11 mouse cellular contexts compared by ENCODE assay signal in the genomic region with DNA sequence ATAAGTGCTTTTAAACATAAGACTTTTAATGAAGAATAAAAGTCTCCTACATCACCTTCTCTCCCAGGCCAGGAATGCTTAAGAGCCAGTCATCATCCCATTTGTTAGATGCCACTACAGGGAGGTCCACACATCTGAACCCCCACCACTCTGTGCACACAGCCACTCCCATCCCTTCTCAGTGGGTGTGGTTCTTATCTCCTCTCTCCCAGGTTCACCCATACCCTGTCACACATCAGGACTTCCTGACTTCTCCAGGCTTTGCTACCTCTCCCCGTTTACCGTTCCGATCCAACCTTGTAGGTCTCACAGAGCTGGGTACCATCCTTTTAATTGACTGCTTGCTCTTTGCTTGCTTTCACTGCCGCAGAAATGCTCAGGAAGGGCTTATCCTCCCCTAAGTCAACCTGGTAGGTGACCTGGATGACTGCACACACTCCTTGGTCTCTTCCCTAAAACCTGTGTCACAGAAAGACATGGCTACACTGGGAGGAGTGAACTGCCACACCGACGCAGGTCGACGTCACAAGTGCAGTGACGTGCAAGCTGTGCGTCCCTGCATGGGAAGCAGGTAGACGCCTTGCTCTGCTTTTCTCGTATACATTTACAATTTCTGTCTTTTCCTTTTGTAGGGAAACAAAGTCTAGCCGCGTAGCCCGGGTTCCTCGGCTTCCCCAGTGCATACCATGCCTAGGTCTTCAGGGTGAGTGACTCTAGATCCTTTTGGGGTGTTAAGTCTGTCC. TPM values are rescaled to one million over a fixed set of nuclear protein-coding genes. Genes with fewer than 3 reads are reported as not detected.
DNase-seq lines count a peak whose midpoint lies in the region; ATAC-seq and TF ChIP-seq lines count a peak whose summit lies in the region.
"Had no signal": no experiment of that assay in that cellular context is flagged by ENCODE, and none has a peak within 500 bp of the region (broad histone marks: within the 10 kb centered on the region; RNA-seq: fewer than 3 reads in every experiment).

No protein-coding gene starts in this region.

- DNase-seq in embryonic facial prominence, embryonic 10.5 days (ENCODE audit: low spot score): no peak
- DNase-seq in liver, embryonic 14.5 days (ENCODE audit: low read depth in 3 of 3, low spot score in 3 of 3): peak; percentile 65 to 75 (median 71)
- DNase-seq in gastrocnemius, postnatal 25 days: no peak
- no peak for DNase-seq in adrenal gland, postnatal 10 days
- no peak for DNase-seq in adrenal gland, postnatal 4 days (ENCODE audit: low spot score in 2 of 2)
- DNase-seq: kidney, adult 9 months had no signal

- WGBS in embryonic facial prominence, embryonic 12.5 days: 91% methylated on average over 16 of the region's 16 CpGs
- WGBS in embryonic facial prominence, embryonic 10.5 days: 92% methylated on average over 16 of the region's 16 CpGs
- 48% methylated on average over 16 of the region's 16 CpGs for WGBS in liver, embryonic 14.5 days (ENCODE audit: insufficient replicate concordance)

- peaks cover 23% of the 10 kb centered on the region for H3K4me1 ChIP-seq in embryonic facial prominence, embryonic 12.5 days
- peaks cover 35% of the 10 kb centered on the region for H3K4me1 ChIP-seq in embryonic facial prominence, embryonic 10.5 days
- H3K4me1 ChIP-seq in E14TG2a.4 (replicated peaks; ENCODE audit: low read depth, low read length): peaks cover 31% of the 10 kb centered on the region
- H3K4me1 ChIP-seq in liver, embryonic 14.5 days (replicated peaks; ENCODE audit: control insufficient read depth in 2 of 2, insufficient read depth in 2 of 2, low read length in 1 of 2): peaks cover 41 to 42% of the 10 kb centered on the region in 2 experiments

- no peak overlapping the region for H3K4me2 ChIP-seq in embryonic facial prominence, embryonic 12.5 days (replicated peaks)
- H3K4me2 ChIP-seq in liver, embryonic 14.5 days (ENCODE audit: low read depth): peak overlapping the region; percentile 77
- H3K4me2 ChIP-seq: hindbrain, embryonic 12.5 days; limb, embryonic 12.5 days had no signal

- peak; percentile 66 for TF ChIP-seq EP300 in liver, embryonic 14.5 days (IDR thresholded peaks at IDR 0.05; ENCODE audit: low read depth)

- 0 out of 2 replicates have a peak overlapping the region, but pooled peaks have one; percentile 3 for H3K9ac ChIP-seq in embryonic facial prominence, embryonic 12.5 days
- H3K9ac ChIP-seq in liver, embryonic 14.5 days (replicated peaks): peak overlapping the region; percentile 71
- H3K9ac ChIP-seq: hindbrain, embryonic 12.5 days; limb, embryonic 12.5 days had no signal

- no peak overlapping the region for H3K27ac ChIP-seq in embryonic facial prominence, embryonic 12.5 days
- no peak overlapping the region for H3K27ac ChIP-seq in embryonic facial prominence, embryonic 10.5 days (replicated peaks)
- H3K27ac ChIP-seq in liver, embryonic 14.5 days: peak overlapping the region; percentile 94
- H3K27ac ChIP-seq: hindbrain, embryonic 12.5 days had no signal

- H3K36me3 ChIP-seq in embryonic facial prominence, embryonic 12.5 days: peaks cover 24% of the 10 kb centered on the region
- peaks cover 53% of the 10 kb centered on the region for H3K36me3 ChIP-seq in embryonic facial prominence, embryonic 10.5 days (replicated peaks)
- no peaks in the 10 kb centered on the region for H3K36me3 ChIP-seq in E14TG2a.4 (ENCODE audit: insufficient read depth, low read length)
- H3K36me3 ChIP-seq in liver, embryonic 14.5 days (replicated peaks; ENCODE audit: control insufficient read depth, insufficient read depth, low read depth): no peaks in the 10 kb centered on the region

- no peak overlapping the region for H3K4me3 ChIP-seq in embryonic facial prominence, embryonic 12.5 days
- H3K4me3 ChIP-seq in embryonic facial prominence, embryonic 10.5 days: no peak overlapping the region
- H3K4me3 ChIP-seq in E14TG2a.4 (replicated peaks; ENCODE audit: low read length): peak overlapping the region; percentile 32; the same call in 1 of the 2 replicates
- peak overlapping the region; percentile 51 to 64 for H3K4me3 ChIP-seq in liver, embryonic 14.5 days (ENCODE audit: insufficient read depth in 1 of 2, low read depth in 2 of 2, low read length in 2 of 2)
- H3K4me3 ChIP-seq: limb, embryonic 12.5 days had no signal

- no peaks in the 10 kb centered on the region for H3K9me3 ChIP-seq in embryonic facial prominence, embryonic 12.5 days
- H3K9me3 ChIP-seq in embryonic facial prominence, embryonic 10.5 days: no peaks in the 10 kb centered on the region
- H3K9me3 ChIP-seq in E14TG2a.4 (ENCODE audit: low read length): no peaks in the 10 kb centered on the region
- H3K9me3 ChIP-seq in liver, embryonic 14.5 days (ENCODE audit: control insufficient read depth, low read length): no peaks in the 10 kb centered on the region
- H3K9me3 ChIP-seq: hindbrain, embryonic 12.5 days had no signal

- TF ChIP-seq CTCF in E14TG2a.4 (conservative IDR thresholded peaks at IDR 0.05; ENCODE audit: low read length): no peak
- no peak for TF ChIP-seq CTCF in liver, embryonic 14.5 days (IDR thresholded peaks at IDR 0.05; ENCODE audit: low read depth)

- H3K27me3 ChIP-seq in embryonic facial prominence, embryonic 12.5 days: no peaks in the 10 kb centered on the region
- no peaks in the 10 kb centered on the region for H3K27me3 ChIP-seq in embryonic facial prominence, embryonic 10.5 days (replicated peaks; ENCODE audit: low read depth, poor library complexity, severe bottlenecking)
- peaks cover 32% of the 10 kb centered on the region for H3K27me3 ChIP-seq in E14TG2a.4 (ENCODE audit: insufficient read depth, low read length)
- peaks cover 12% of the 10 kb centered on the region for H3K27me3 ChIP-seq in liver, embryonic 14.5 days (ENCODE audit: control insufficient read depth, insufficient read depth, low read length)
- H3K27me3 ChIP-seq: hindbrain, embryonic 12.5 days; limb, embryonic 12.5 days had no signal

- no peak for ATAC-seq in embryonic facial prominence, embryonic 12.5 days (ENCODE audit: insufficient number of reproducible peaks, insufficient read depth, low FRiP score, low TSS enrichment)
- peak; percentile 87 for ATAC-seq in erythroblast, adult 5-6 weeks (replicated peaks; ENCODE audit: low FRiP score, poor library complexity, severe bottlenecking)
- ATAC-seq in liver, embryonic 14.5 days (ENCODE audit: insufficient read depth): peak; percentile 94

RNA-seq across cellular contexts. Expression of a gene that starts 4.2 kb away (rescaled TPM):
- polyA plus RNA-seq in embryonic facial prominence, embryonic 12.5 days (2016; fragmentation: Nextera tagmentation; extraction: Ambion mirVana): 130 and 135 TPM in 2 replicates
- polyA plus RNA-seq in embryonic facial prominence, embryonic 10.5 days (2016; fragmentation: Nextera tagmentation; extraction: Ambion mirVana): 46.2 and 55.9 TPM in 2 replicates
- total RNA-seq in erythroblast, adult 5-6 weeks (2015; ENCODE audit: low replicate concordance): 7.9 and 9.8 TPM in 2 replicates
- total RNA-seq in erythroblast, adult 5-6 weeks (2017; ENCODE audit: low replicate concordance): 16.8 and 18.5 TPM in 2 replicates
- polyA plus RNA-seq in liver, embryonic 14.5 days (2012; rRNA removed): 13.7 and 14.3 TPM in 2 replicates
- 1.9 and 2.4 TPM in 2 replicates for polyA plus RNA-seq in liver, embryonic 14.5 days (2014; fragmentation: Nextera tagmentation; extraction: Ambion mirVana)
- total RNA-seq in gastrocnemius, postnatal 25 days (2021): 10 to 100 TPM; 12.0 to 13.9 TPM
- total RNA-seq in adrenal gland, postnatal 10 days (2021): 100 to 1,000 TPM in 1 of 2 experiments, 10 to 100 TPM in 1; 93.8 to 128 TPM
- total RNA-seq in adrenal gland, postnatal 4 days (2021): 100 to 1,000 TPM; 164 to 190 TPM

RNA-seq across cellular contexts. Expression of a gene that starts 21.9 kb away (rescaled TPM):
- 126 and 129 TPM in 2 replicates for polyA plus RNA-seq in embryonic facial prominence, embryonic 12.5 days (2016; fragmentation: Nextera tagmentation; extraction: Ambion mirVana)
- polyA plus RNA-seq in embryonic facial prominence, embryonic 10.5 days (2016; fragmentation: Nextera tagmentation; extraction: Ambion mirVana): 136 and 137 TPM in 2 replicates
- 25.6 and 30.3 TPM in 2 replicates for total RNA-seq in erythroblast, adult 5-6 weeks (2015; ENCODE audit: low replicate concordance)
- total RNA-seq in erythroblast, adult 5-6 weeks (2017; ENCODE audit: low replicate concordance): 18.5 and 25.2 TPM in 2 replicates
- 70.9 and 76.9 TPM in 2 replicates for polyA plus RNA-seq in liver, embryonic 14.5 days (2012; rRNA removed)
- polyA plus RNA-seq in liver, embryonic 14.5 days (2014; fragmentation: Nextera tagmentation; extraction: Ambion mirVana): 120 and 127 TPM in 2 replicates
- 10 to 100 TPM; 60.4 to 65.0 TPM for total RNA-seq in gastrocnemius, postnatal 25 days (2021)
- 100 to 1,000 TPM; 124 to 138 TPM for total RNA-seq in adrenal gland, postnatal 10 days (2021)
- 100 to 1,000 TPM; 118 to 129 TPM for total RNA-seq in adrenal gland, postnatal 4 days (2021)

RNA-seq across cellular contexts. Expression of a gene that starts 22.0 kb away (rescaled TPM):
- polyA plus RNA-seq in embryonic facial prominence, embryonic 12.5 days (2016; fragmentation: Nextera tagmentation; extraction: Ambion mirVana): 44.6 and 50.0 TPM in 2 replicates
- 49.3 and 50.2 TPM in 2 replicates for polyA plus RNA-seq in embryonic facial prominence, embryonic 10.5 days (2016; fragmentation: Nextera tagmentation; extraction: Ambion mirVana)
- total RNA-seq in erythroblast, adult 5-6 weeks (2015; ENCODE audit: low replicate concordance): 12.5 and 16.1 TPM in 2 replicates
- total RNA-seq in erythroblast, adult 5-6 weeks (2017; ENCODE audit: low replicate concordance): 23.5 and 31.4 TPM in 2 replicates
- 4.8 and 8.3 TPM in 2 replicates for polyA plus RNA-seq in liver, embryonic 14.5 days (2012; rRNA removed)
- 6.2 and 7.3 TPM in 2 replicates for polyA plus RNA-seq in liver, embryonic 14.5 days (2014; fragmentation: Nextera tagmentation; extraction: Ambion mirVana)
- 10 to 100 TPM; 26.5 to 26.9 TPM for total RNA-seq in gastrocnemius, postnatal 25 days (2021)
- 10 to 100 TPM; 32.4 to 38.9 TPM for total RNA-seq in adrenal gland, postnatal 10 days (2021)
- 10 to 100 TPM; 42.0 to 44.3 TPM for total RNA-seq in adrenal gland, postnatal 4 days (2021)

RNA-seq across cellular contexts. Expression of a gene that starts 24.6 kb away (rescaled TPM):
- polyA plus RNA-seq in embryonic facial prominence, embryonic 12.5 days (2016; fragmentation: Nextera tagmentation; extraction: Ambion mirVana): 18.1 and 21.3 TPM in 2 replicates
- polyA plus RNA-seq in embryonic facial prominence, embryonic 10.5 days (2016; fragmentation: Nextera tagmentation; extraction: Ambion mirVana): 19.8 and 23.1 TPM in 2 replicates
- total RNA-seq in erythroblast, adult 5-6 weeks (2015; ENCODE audit: low replicate concordance): not detected in 2 replicates
- not detected in 2 replicates for total RNA-seq in erythroblast, adult 5-6 weeks (2017; ENCODE audit: low replicate concordance)
- polyA plus RNA-seq in liver, embryonic 14.5 days (2012; rRNA removed): 3.7 and 5.3 TPM in 2 replicates
- polyA plus RNA-seq in liver, embryonic 14.5 days (2014; fragmentation: Nextera tagmentation; extraction: Ambion mirVana): 4.6 TPM in 2 replicates
- 1 to 10 TPM; 6.1 to 7.0 TPM for total RNA-seq in gastrocnemius, postnatal 25 days (2021)
- 10 to 100 TPM; 29.1 to 33.0 TPM for total RNA-seq in adrenal gland, postnatal 10 days (2021)
- 10 to 100 TPM; 23.4 to 27.2 TPM for total RNA-seq in adrenal gland, postnatal 4 days (2021)

RNA-seq across cellular contexts. Expression of a gene that starts 33.1 kb away (rescaled TPM):
- 24.1 and 25.0 TPM in 2 replicates for polyA plus RNA-seq in embryonic facial prominence, embryonic 12.5 days (2016; fragmentation: Nextera tagmentation; extraction: Ambion mirVana)
- polyA plus RNA-seq in embryonic facial prominence, embryonic 10.5 days (2016; fragmentation: Nextera tagmentation; extraction: Ambion mirVana): 18.7 and 18.8 TPM in 2 replicates
- total RNA-seq in erythroblast, adult 5-6 weeks (2015; ENCODE audit: low replicate concordance): 1.7 and 15.2 TPM in 2 replicates
- total RNA-seq in erythroblast, adult 5-6 weeks (2017; ENCODE audit: low replicate concordance): 0.70 and 3.2 TPM in 2 replicates
- 0.30 and 0.74 TPM in 2 replicates for polyA plus RNA-seq in liver, embryonic 14.5 days (2012; rRNA removed)
- 0.59 and 0.66 TPM in 2 replicates for polyA plus RNA-seq in liver, embryonic 14.5 days (2014; fragmentation: Nextera tagmentation; extraction: Ambion mirVana)
- under 1 TPM in 1 of 2 experiments, not detected in 1; 0.35 TPM for total RNA-seq in gastrocnemius, postnatal 25 days (2021)
- 1 to 10 TPM; 4.2 to 7.2 TPM for total RNA-seq in adrenal gland, postnatal 10 days (2021)
- 10 to 100 TPM in 1 of 2 experiments, 1 to 10 TPM in 1; 9.4 to 10.6 TPM for total RNA-seq in adrenal gland, postnatal 4 days (2021)

Comparison
In these comparisons a context has a peak if more than half of its experiments do, and no peak if none do; other contexts are left out.
1. H3K4me3 ChIP-seq: peak in E14TG2a.4 (single experiment) and liver, embryonic 14.5 days (2 of 2); none in embryonic facial prominence, embryonic 12.5 days (single experiment) and embryonic facial prominence, embryonic 10.5 days (single experiment).
2. DNase-seq: peak in liver, embryonic 14.5 days (3 of 3); none in embryonic facial prominence, embryonic 10.5 days (single experiment), gastrocnemius, postnatal 25 days (single experiment), adrenal gland, postnatal 10 days (single experiment) and adrenal gland, postnatal 4 days (0 of 2).
3. RNA of a gene that starts 4.2 kb away (total RNA-seq): 164 to 190 TPM in adrenal gland, postnatal 4 days and 93.8 to 128 TPM in adrenal gland, postnatal 10 days; 7.9 to 18.5 TPM in erythroblast, adult 5-6 weeks and 12.0 to 13.9 TPM in gastrocnemius, postnatal 25 days; every median in the first group is over 4 times any median in the second.